Comparison of ENCODE assay signal across 10 mouse cellular contexts in the genomic region with DNA sequence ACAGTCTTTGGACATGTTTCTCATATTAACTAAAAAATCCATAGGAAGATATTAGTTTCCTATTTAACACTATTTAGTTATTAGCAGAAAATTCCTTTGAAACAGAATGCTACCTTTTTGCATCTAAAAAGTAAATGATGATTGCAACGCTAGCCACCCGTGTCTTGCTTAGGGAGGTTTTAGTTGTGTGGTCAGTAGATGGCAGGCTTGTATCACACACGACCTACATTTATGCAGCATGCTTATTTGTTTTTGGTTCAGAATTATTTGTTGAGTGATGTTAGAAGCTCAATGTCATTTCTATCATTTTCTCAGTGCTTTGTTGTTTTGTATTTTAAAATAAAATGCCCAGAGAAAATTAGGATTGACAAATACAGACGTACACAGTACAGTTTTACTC.
DNase-seq lines count a peak whose midpoint lies in the region; ATAC-seq lines count a peak whose summit lies in the region.
"Had no signal": no experiment of that assay in that cellular context is flagged by ENCODE, and none has a peak within 500 bp of the region (broad histone marks: within the 10 kb centered on the region; RNA-seq: fewer than 3 reads in every experiment).

No protein-coding gene starts in this region.

- 50% methylated on average over 4 of the region's 4 CpGs for WGBS in hindbrain, embryonic 11.5 days
- 55% methylated on average over 4 of the region's 4 CpGs for WGBS in hindbrain, embryonic 12.5 days
- WGBS in forebrain, embryonic 15.5 days = 45% methylated on average over 4 of the region's 4 CpGs

- no peaks in the 10 kb centered on the region for H3K36me3 ChIP-seq in hindbrain, embryonic 11.5 days (ENCODE audit: control insufficient read depth, insufficient read depth, low read length)
- H3K36me3 ChIP-seq in hindbrain, embryonic 12.5 days = no peaks in the 10 kb centered on the region
- no peaks in the 10 kb centered on the region for H3K36me3 ChIP-seq in forebrain, embryonic 15.5 days
- H3K36me3 ChIP-seq: kidney, embryonic 15.5 days; lung, embryonic 15.5 days had no signal

- no peak overlapping the region for H3K4me2 ChIP-seq in hindbrain, embryonic 11.5 days (replicated peaks; ENCODE audit: low read depth, low read length)
- no peak overlapping the region for H3K4me2 ChIP-seq in hindbrain, embryonic 12.5 days (replicated peaks)
- no peak overlapping the region for H3K4me2 ChIP-seq in forebrain, embryonic 15.5 days (replicated peaks)
- H3K4me2 ChIP-seq: kidney, embryonic 15.5 days; lung, embryonic 15.5 days had no signal

- no peak overlapping the region for H3K4me3 ChIP-seq in hindbrain, embryonic 11.5 days (ENCODE audit: low read depth, low read length)
- no peak overlapping the region for H3K4me3 ChIP-seq in hindbrain, embryonic 12.5 days
- H3K4me3 ChIP-seq in forebrain, embryonic 15.5 days = no peak overlapping the region
- H3K4me3 ChIP-seq: kidney, embryonic 15.5 days; lung, embryonic 15.5 days had no signal

- no peak; the same call in 1 of the 2 replicates for ATAC-seq in hindbrain, embryonic 11.5 days (ENCODE audit: low FRiP score)
- no peak; the same call in 1 of the 2 replicates for ATAC-seq in hindbrain, embryonic 12.5 days (ENCODE audit: low FRiP score)
- 0 out of 2 replicates have a peak, but pooled peaks have one; percentile 60 for ATAC-seq in forebrain, embryonic 15.5 days (replicated peaks)
- ATAC-seq in inflammation-experienced regulatory T-cells, adult 6 months = no peak

- H3K9ac ChIP-seq in hindbrain, embryonic 11.5 days (ENCODE audit: low read depth, low read length) = no peak overlapping the region
- H3K9ac ChIP-seq in hindbrain, embryonic 12.5 days = no peak overlapping the region
- H3K9ac ChIP-seq in forebrain, embryonic 15.5 days (replicated peaks) = no peak overlapping the region
- H3K9ac ChIP-seq: kidney, embryonic 15.5 days; lung, embryonic 15.5 days had no signal

- no peaks in the 10 kb centered on the region for H3K27me3 ChIP-seq in hindbrain, embryonic 11.5 days (ENCODE audit: control insufficient read depth, insufficient read depth, low read length)
- no peaks in the 10 kb centered on the region for H3K27me3 ChIP-seq in hindbrain, embryonic 12.5 days
- no peaks in the 10 kb centered on the region for H3K27me3 ChIP-seq in forebrain, embryonic 15.5 days
- H3K27me3 ChIP-seq: kidney, embryonic 15.5 days; lung, embryonic 15.5 days had no signal

- no peaks in the 10 kb centered on the region for H3K9me3 ChIP-seq in hindbrain, embryonic 11.5 days (ENCODE audit: control insufficient read depth, low read length)
- H3K9me3 ChIP-seq in hindbrain, embryonic 12.5 days (replicated peaks) = no peaks in the 10 kb centered on the region
- H3K9me3 ChIP-seq in forebrain, embryonic 15.5 days = no peaks in the 10 kb centered on the region
- H3K9me3 ChIP-seq: kidney, embryonic 15.5 days; lung, embryonic 15.5 days had no signal

- no peaks in the 10 kb centered on the region for H3K4me1 ChIP-seq in hindbrain, embryonic 11.5 days (replicated peaks; ENCODE audit: control insufficient read depth, insufficient read depth, low read length)
- H3K4me1 ChIP-seq in hindbrain, embryonic 12.5 days = no peaks in the 10 kb centered on the region
- no peaks in the 10 kb centered on the region for H3K4me1 ChIP-seq in forebrain, embryonic 15.5 days
- H3K4me1 ChIP-seq: kidney, embryonic 15.5 days; lung, embryonic 15.5 days had no signal

- no peak overlapping the region for H3K27ac ChIP-seq in hindbrain, embryonic 11.5 days (ENCODE audit: low read depth, low read length)
- H3K27ac ChIP-seq in hindbrain, embryonic 12.5 days = no peak overlapping the region
- H3K27ac ChIP-seq in forebrain, embryonic 15.5 days (replicated peaks) = no peak overlapping the region
- H3K27ac ChIP-seq: kidney, embryonic 15.5 days; lung, embryonic 15.5 days had no signal

- peak; percentile 49 for DNase-seq in hindbrain, embryonic 11.5 days (ENCODE audit: low spot score)
- peak; percentile 22 to 33 for DNase-seq in right cerebral cortex, postnatal 10 days (ENCODE audit: low spot score in 2 of 2)
- no peak for DNase-seq in right cerebral cortex, adult 18-20 months
- no peak for DNase-seq in thymus, postnatal 14 days
- no peak for DNase-seq in thymus, postnatal 25 days

Comparison
In these comparisons a context has a peak if more than half of its experiments do, and no peak if none do; other contexts are left out.
1. DNase-seq: peak in hindbrain, embryonic 11.5 days (single experiment) and right cerebral cortex, postnatal 10 days (2 of 2); none in right cerebral cortex, adult 18-20 months (single experiment), thymus, postnatal 14 days (single experiment) and thymus, postnatal 25 days (single experiment).